Mouse (Mus musculus): ENCODE results near the gene Yaf2. TPM values are rescaled to one million over a fixed set of nuclear protein-coding genes. Genes with fewer than 3 reads are reported as not detected.
A peak's percentile ranks its signal among the peaks of the same experiment; 100 is the strongest.
"Not testable (repeated sequence)": the region's sequence is repeated elsewhere in the genome, so short reads cannot be mapped to it uniquely, and the experiment has no call there.

Yaf2 gene
- polyA plus RNA-seq, 1 experiment = 73.4 TPM

DNA sequence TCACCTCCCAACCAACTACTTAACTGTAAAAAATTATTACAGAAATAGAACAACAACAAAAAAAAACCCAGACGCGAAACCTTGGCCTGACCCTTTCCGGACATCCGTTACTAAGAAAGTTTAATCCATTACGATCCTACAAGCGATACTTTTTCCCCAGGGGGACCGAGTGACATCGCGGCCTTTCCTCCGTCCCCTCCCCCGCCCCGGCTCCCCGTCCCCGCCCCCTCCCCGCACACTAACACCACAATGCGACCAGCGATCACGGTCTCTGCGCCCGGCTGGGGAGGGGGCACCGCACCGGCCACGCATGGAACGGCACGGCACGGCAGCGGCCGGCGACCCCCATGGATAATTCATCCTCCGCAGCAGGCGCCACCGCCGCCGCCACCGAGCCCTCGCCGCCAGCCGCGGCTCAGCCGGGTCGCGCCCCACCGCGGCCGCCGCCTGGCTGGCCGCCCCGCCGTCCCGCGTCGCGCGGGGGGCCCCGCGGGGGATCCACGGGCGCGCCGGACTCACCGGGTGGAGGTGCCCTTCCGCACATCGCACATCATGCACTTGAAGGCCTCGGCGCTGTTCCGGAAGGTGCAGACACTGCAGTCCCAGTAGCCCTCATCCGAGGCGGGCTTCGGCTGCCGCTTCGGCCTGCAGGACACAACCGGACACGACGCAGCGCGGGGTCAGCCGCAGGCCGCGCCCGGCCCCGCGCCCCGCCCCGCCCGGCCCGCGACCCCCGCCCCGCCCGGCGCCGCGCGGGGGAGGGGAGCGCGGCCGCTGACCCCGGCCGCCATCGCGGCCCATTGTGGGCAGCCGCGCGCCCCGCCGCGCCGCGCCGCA lies 696 bp downstream of the Yaf2 start:
- TF ChIP-seq CTCF (IDR thresholded peaks at IDR 0.05; ENCODE audit: borderline replicate concordance, extremely low read depth, insufficient read depth, insufficient read length) = no peak
- TF ChIP-seq POLR2A (IDR thresholded peaks at IDR 0.05; ENCODE audit: borderline replicate concordance, extremely low read depth, insufficient read depth, insufficient read length, poor library complexity, severe bottlenecking) = no peak

DNA sequence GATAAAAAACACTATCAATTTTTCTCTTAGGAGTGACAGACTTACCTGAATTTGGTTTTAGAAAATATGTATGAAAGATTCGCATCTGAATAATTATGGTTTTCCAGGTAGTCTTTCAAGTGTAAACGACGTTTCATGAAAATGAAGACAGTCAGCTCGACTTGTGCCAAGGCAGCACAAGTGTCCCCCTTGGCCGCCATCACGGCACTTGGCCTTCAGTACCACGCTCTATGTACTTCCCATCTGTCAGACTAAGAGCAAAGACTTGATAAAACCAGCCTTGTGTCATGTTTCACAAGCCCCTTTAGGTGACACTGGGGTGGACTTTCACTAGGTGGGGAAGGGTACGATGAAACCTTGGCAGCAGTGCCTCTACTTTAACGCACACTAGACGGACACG lies 5.5 kb downstream of the Yaf2 start:
- TF ChIP-seq POLR2A (IDR thresholded peaks at IDR 0.05; ENCODE audit: borderline replicate concordance, extremely low read depth, insufficient read depth, insufficient read length, poor library complexity, severe bottlenecking) (no peak), CTCF (IDR thresholded peaks at IDR 0.05; ENCODE audit: borderline replicate concordance, extremely low read depth, insufficient read depth, insufficient read length) (no peak)
- DNase-seq (ENCODE audit: low read depth) = no peak

More for the DNA sequence above, 696 bp downstream of the Yaf2 start:
- DNase-seq (ENCODE audit: low read depth) = peak; percentile 61

DNA sequence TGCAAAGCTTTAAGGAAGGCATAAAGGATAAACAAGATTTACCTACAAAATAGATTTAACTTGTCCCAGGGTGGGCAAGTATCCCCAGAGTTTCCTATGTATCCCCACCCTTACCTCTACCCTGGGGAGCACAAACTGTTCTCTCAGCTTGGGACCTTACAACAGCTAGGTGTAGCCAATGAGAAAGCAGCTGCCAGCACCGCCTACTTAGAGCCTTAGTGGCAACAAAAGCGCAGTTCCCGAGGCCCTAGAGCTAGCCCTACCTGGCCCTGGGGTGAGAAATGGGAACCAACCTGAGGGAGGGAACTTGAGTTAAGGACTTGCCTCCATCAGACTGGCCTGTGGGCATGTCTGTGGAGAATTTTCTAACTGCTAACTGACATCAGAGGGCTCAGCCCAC lies 9.5 kb downstream of the Yaf2 start:
- TF ChIP-seq POLR2A (IDR thresholded peaks at IDR 0.05; ENCODE audit: borderline replicate concordance, extremely low read depth, insufficient read depth, insufficient read length, poor library complexity, severe bottlenecking) (no peak), CTCF (IDR thresholded peaks at IDR 0.05; ENCODE audit: borderline replicate concordance, extremely low read depth, insufficient read depth, insufficient read length) (no peak)
- no peak for DNase-seq (ENCODE audit: low read depth)

DNA sequence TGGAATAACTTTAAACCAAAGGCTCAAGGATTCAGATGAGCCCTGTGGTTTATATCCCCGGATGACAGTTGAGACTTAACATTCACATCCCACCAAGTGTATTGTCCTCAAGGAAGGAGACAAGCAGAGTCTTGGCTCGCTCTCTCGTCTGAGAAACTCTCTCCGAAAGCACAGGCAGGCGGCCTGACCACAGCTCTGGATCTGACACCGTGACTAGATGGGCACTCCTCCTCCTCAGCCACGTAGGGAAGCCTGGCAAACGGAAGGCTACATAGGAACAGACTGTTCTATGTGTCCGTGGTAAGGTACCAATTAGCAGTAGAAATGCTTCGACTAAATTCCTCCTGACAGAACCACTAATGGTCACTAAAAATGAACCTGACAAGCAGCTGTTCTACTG lies 10.1 kb downstream of the Yaf2 start:
- TF ChIP-seq CTCF (IDR thresholded peaks at IDR 0.05; ENCODE audit: borderline replicate concordance, extremely low read depth, insufficient read depth, insufficient read length) = no peak
- no peak for TF ChIP-seq POLR2A (IDR thresholded peaks at IDR 0.05; ENCODE audit: borderline replicate concordance, extremely low read depth, insufficient read depth, insufficient read length, poor library complexity, severe bottlenecking)
- DNase-seq (ENCODE audit: low read depth) = no peak

DNA sequence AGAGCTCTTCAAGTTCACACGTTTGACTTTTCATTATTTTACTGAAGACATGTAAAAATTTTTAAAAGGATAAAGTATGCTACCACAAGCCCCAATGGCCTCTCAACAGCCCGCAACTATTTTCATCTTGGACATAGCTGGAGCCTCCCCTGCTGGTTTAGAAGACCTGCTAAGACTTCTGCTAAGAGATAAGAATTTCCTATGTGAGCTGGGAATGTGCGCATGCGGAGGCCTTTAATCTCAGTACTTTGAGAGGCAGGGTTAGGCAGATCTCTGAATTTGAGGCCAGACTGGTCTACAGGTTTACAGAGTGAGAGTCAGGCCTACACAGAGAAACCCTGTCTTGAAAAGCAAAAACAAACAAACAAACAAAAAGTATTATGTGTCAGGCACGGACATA lies 11.4 kb downstream of the Yaf2 start:
- DNase-seq (ENCODE audit: low read depth) = no peak
- no peak for TF ChIP-seq CTCF (IDR thresholded peaks at IDR 0.05; ENCODE audit: borderline replicate concordance, extremely low read depth, insufficient read depth, insufficient read length)
- no peak for TF ChIP-seq POLR2A (IDR thresholded peaks at IDR 0.05; ENCODE audit: borderline replicate concordance, extremely low read depth, insufficient read depth, insufficient read length, poor library complexity, severe bottlenecking)

DNA sequence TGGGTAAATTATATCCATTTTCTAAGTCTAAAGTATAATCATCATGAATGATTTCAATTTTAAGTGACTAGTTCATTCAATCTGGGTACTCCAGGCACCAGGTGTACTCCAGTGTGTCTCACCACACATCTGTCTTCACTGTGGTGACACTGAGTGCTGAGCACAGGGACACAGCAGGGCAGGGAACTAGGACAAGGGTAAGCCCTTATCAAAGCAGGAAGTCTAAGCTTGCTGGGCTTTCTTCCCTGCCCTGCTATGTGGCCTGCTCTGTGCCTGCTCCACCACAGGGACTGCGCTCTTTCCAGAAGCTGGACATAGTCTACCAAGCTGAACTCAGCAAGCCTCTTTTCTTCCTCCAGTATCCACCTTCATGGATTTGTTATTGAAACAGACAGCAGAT lies 18.0 kb downstream of the Yaf2 start:
- TF ChIP-seq POLR2A (IDR thresholded peaks at IDR 0.05; ENCODE audit: borderline replicate concordance, extremely low read depth, insufficient read depth, insufficient read length, poor library complexity, severe bottlenecking) (no peak), CTCF (IDR thresholded peaks at IDR 0.05; ENCODE audit: borderline replicate concordance, extremely low read depth, insufficient read depth, insufficient read length) (no peak)
- no peak for DNase-seq (ENCODE audit: low read depth)

DNA sequence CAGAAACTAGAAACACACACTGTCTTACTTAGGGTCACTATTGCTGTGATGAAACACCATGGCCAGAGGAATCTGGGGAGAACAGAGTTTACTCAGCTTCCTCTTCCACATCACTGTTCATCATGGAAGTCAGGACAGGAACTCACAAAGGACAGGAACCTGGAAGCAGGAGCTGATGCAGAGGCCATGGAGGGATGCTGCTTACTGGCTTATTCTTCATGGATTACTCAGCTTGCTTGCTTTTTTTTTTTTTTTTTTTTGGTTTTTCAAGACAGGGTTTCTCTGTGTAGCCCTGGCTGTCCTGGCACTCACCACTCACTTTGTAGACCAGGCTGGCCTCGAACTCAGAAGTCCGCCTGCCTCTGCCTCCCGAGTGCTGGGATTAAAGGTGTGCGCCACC lies 26.4 kb downstream of the Yaf2 start:
- not testable (repeated sequence) for DNase-seq (ENCODE audit: low read depth)

DNA sequence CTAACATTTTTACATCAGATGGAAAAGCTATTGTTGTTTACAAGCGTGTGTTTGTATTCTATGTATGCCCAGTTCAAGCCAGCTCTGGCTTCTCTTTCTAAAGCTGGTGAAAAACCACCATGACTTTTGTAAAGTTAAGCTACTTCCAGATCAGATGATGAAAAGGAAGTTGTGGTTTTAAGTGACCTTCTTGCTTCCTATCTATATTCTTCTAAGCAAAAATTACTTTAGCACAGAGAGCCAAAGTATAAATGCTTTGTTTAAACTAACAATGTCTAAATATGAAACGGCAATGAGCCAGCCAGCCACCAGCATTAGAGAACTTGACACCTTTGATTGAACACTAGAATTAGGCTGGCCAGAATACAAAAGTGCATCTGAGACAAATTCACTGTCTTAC lies 38.5 kb downstream of the Yaf2 start:
- TF ChIP-seq CTCF (IDR thresholded peaks at IDR 0.05; ENCODE audit: borderline replicate concordance, extremely low read depth, insufficient read depth, insufficient read length) = no peak
- TF ChIP-seq POLR2A (IDR thresholded peaks at IDR 0.05; ENCODE audit: borderline replicate concordance, extremely low read depth, insufficient read depth, insufficient read length, poor library complexity, severe bottlenecking) = no peak
- DNase-seq (ENCODE audit: low read depth) = no peak

DNA sequence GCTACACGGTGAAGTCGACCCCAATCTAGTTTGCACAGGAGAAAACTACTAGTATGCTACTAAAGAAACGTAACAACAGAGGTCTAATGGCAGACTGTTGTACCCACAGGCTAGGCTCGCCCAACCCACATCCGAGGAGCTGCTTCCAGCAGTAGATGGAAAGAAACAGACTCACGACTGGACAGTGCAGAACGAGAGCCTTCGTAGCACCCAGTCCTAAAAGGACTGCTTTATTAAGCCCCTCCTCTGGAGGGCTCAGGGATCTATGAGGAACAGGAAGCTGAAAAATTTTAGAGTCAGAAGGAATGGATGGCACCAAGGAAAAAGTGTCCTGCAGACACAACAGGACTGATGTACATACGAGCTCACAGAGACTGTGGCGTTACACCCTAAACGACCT lies 42.3 kb downstream of the Yaf2 start:
- no peak for DNase-seq (ENCODE audit: low read depth)
- no peak for TF ChIP-seq CTCF (IDR thresholded peaks at IDR 0.05; ENCODE audit: borderline replicate concordance, extremely low read depth, insufficient read depth, insufficient read length)
- TF ChIP-seq POLR2A (IDR thresholded peaks at IDR 0.05; ENCODE audit: borderline replicate concordance, extremely low read depth, insufficient read depth, insufficient read length, poor library complexity, severe bottlenecking) = no peak

DNA sequence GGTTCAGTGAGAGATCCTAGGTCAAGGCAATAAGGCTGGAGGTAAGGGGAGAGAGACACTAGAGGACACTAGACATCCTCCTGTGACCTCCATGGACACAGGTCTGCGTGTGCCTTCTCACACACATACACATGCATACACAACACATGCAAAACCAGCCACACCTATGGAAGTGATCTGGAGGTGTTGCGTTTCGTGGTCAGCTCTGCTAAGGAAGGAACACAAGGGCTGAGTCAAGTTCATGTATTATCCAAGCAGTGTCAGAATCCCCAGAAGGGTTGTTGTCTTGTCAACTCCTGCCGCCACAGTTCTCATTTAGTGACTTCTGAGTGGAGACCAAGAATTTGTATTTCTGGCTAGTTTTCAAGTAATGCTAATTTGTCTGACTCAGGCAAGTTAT lies 48.4 kb downstream of the Yaf2 start:
- DNase-seq (ENCODE audit: low read depth) = no peak
- TF ChIP-seq CTCF (IDR thresholded peaks at IDR 0.05; ENCODE audit: borderline replicate concordance, extremely low read depth, insufficient read depth, insufficient read length) = no peak
- TF ChIP-seq POLR2A (IDR thresholded peaks at IDR 0.05; ENCODE audit: borderline replicate concordance, extremely low read depth, insufficient read depth, insufficient read length, poor library complexity, severe bottlenecking) = no peak

DNA sequence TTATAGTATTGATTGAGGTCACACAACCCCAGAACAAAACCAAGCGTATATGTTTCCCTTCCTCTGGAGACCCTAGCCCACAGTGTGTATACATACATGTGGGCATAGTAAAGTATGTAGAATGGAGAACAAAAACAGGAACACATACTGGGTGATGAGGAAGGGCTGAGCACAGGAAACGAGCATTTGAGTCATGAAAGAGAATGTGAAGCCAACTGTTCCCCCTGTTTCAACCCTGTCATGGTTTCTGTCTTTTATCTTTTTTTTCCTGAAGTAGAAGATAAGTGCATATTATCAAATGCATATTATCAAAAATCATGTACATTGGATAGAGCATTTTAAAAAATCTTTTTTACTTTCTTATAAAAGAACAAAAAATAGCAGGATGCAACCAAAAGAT lies 49.1 kb downstream of the Yaf2 start:
- no peak for DNase-seq (ENCODE audit: low read depth)
- no peak for TF ChIP-seq POLR2A (IDR thresholded peaks at IDR 0.05; ENCODE audit: borderline replicate concordance, extremely low read depth, insufficient read depth, insufficient read length, poor library complexity, severe bottlenecking)
- TF ChIP-seq CTCF (IDR thresholded peaks at IDR 0.05; ENCODE audit: borderline replicate concordance, extremely low read depth, insufficient read depth, insufficient read length) = no peak

DNA sequence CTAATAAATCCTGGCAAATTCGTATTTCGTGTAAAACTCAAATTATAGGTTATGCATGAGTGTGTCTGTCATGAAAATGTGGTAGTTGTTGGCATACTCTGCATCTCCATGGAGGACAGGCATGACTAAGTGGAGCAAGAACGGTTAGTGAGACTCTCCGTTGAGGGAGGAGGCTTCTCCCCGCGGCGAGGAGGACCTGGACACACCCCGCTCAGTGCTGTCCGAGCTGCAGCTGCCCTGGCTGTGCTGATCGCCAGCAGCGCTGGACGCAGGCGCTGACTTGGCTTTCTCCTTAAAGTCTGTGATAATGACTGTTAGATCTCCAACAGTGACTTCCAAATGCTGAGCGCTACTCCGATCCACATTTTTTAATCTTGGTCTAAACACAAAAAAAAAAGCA lies 51.5 kb downstream of the Yaf2 start:
- DNase-seq (ENCODE audit: low read depth) = no peak
- TF ChIP-seq POLR2A (IDR thresholded peaks at IDR 0.05; ENCODE audit: borderline replicate concordance, extremely low read depth, insufficient read depth, insufficient read length, poor library complexity, severe bottlenecking) (no peak), CTCF (IDR thresholded peaks at IDR 0.05; ENCODE audit: borderline replicate concordance, extremely low read depth, insufficient read depth, insufficient read length) (no peak)
